Mouse (Mus musculus): Measurements from ENCODE around the gene Siah3.

Siah3 gene

GRCm38 (mm10) chr14:75468941-75469340 lies 13.2 kb downstream of the Siah3 start:
- no peak for DNase-seq (ENCODE audit: low spot score)

- DNase-seq (ENCODE audit: low spot score), result no peak
Observed at GRCm38 (mm10) chr14:75473061-75473930, 17.5 kb downstream of the Siah3 start.

- no peak for DNase-seq (ENCODE audit: low spot score)
Observed at GRCm38 (mm10) chr14:75475887-75476286, 20.1 kb downstream of the Siah3 start.

- no peak for DNase-seq (ENCODE audit: low spot score)
Observed at GRCm38 (mm10) chr14:75482231-75483175, 26.7 kb downstream of the Siah3 start.

- no peak for DNase-seq (ENCODE audit: low spot score)
Observed at GRCm38 (mm10) chr14:75483176-75483546, 27.4 kb downstream of the Siah3 start.

- DNase-seq (ENCODE audit: low spot score), result no peak
Observed at GRCm38 (mm10) chr14:75487932-75488331, 32.1 kb downstream of the Siah3 start.

- no peak for DNase-seq (ENCODE audit: low spot score)
Observed at GRCm38 (mm10) chr14:75493555-75494194, 37.9 kb downstream of the Siah3 start.

GRCm38 (mm10) chr14:75494926-75495325 lies 39.1 kb downstream of the Siah3 start:
- no peak for DNase-seq (ENCODE audit: low spot score)

GRCm38 (mm10) chr14:75501501-75501990 lies 45.8 kb downstream of the Siah3 start:
- DNase-seq (ENCODE audit: low spot score), result no peak

GRCm38 (mm10) chr14:75502446-75502845 lies 46.7 kb downstream of the Siah3 start:
- peak; percentile 32 for DNase-seq (ENCODE audit: low spot score)

- no peak for DNase-seq (ENCODE audit: low spot score)
Observed at GRCm38 (mm10) chr14:75504255-75504654, 48.5 kb downstream of the Siah3 start.

- no peak for DNase-seq (ENCODE audit: low spot score)
Observed at GRCm38 (mm10) chr14:75505126-75505840, 49.5 kb downstream of the Siah3 start.

- DNase-seq (ENCODE audit: low spot score), result no peak
Observed at GRCm38 (mm10) chr14:75506246-75506645, 50.5 kb downstream of the Siah3 start.

GRCm38 (mm10) chr14:75510125-75510524 lies 54.3 kb downstream of the Siah3 start:
- DNase-seq (ENCODE audit: low spot score), result no peak

- no peak for DNase-seq (ENCODE audit: low spot score)
Observed at GRCm38 (mm10) chr14:75512946-75513345, 57.2 kb downstream of the Siah3 start.

- DNase-seq (ENCODE audit: low spot score), result no peak
Observed at GRCm38 (mm10) chr14:75516161-75516560, 60.4 kb downstream of the Siah3 start.

GRCm38 (mm10) chr14:75516917-75517595 lies 61.3 kb downstream of the Siah3 start:
- no peak for DNase-seq (ENCODE audit: low spot score)

GRCm38 (mm10) chr14:75518196-75518887 lies 62.6 kb downstream of the Siah3 start:
- DNase-seq (ENCODE audit: low spot score), result no peak

GRCm38 (mm10) chr14:75518899-75519298 lies 63.1 kb downstream of the Siah3 start:
- DNase-seq (ENCODE audit: low spot score), result no peak

- no peak for DNase-seq (ENCODE audit: low spot score)
Observed at GRCm38 (mm10) chr14:75519668-75520067, 63.9 kb downstream of the Siah3 start.
